Mouse (Mus musculus): ENCODE measurements at regions not wholly inside any gene's neighbourhood (a gene's known extent, or its start where the extent isn't known, plus 50 kb on each side); places are given as distances from the start of the nearest gene placed in this dataset.
"Not testable (repeated sequence)": the region's sequence is repeated elsewhere in the genome, so short reads cannot be mapped to it uniquely, and the experiment has no call there.

GRCm38 (mm10) chr12:64137997-64138396, 336.5 kb downstream of the Fscb start:
- no peak for DNase-seq (ENCODE audit: low read depth, low spot score)

- DNase-seq (ENCODE audit: low read depth, low spot score), result no peak
Observed at GRCm38 (mm10) chr12:64116438-64116837, 358.1 kb downstream of the Fscb start.

GRCm38 (mm10) chr12:64114476-64114875, 360.0 kb downstream of the Fscb start:
- no peak for DNase-seq (ENCODE audit: low read depth, low spot score)

GRCm38 (mm10) chr12:64104214-64104613, 370.3 kb downstream of the Fscb start:
- peak; percentile 8 for DNase-seq (ENCODE audit: low read depth, low spot score)

- DNase-seq (ENCODE audit: low read depth, low spot score), result no peak
Observed at GRCm38 (mm10) chr12:64076789-64077188, 397.7 kb downstream of the Fscb start.

- DNase-seq (ENCODE audit: low read depth, low spot score), result no peak
Observed at GRCm38 (mm10) chr12:64045528-64045927, 429.0 kb downstream of the Fscb start.

GRCm38 (mm10) chr12:64008631-64009030, 465.9 kb downstream of the Fscb start:
- DNase-seq (ENCODE audit: low read depth, low spot score), result not testable (repeated sequence)

Data from retina, adult 2 months (tissue).